In the genomic region with DNA sequence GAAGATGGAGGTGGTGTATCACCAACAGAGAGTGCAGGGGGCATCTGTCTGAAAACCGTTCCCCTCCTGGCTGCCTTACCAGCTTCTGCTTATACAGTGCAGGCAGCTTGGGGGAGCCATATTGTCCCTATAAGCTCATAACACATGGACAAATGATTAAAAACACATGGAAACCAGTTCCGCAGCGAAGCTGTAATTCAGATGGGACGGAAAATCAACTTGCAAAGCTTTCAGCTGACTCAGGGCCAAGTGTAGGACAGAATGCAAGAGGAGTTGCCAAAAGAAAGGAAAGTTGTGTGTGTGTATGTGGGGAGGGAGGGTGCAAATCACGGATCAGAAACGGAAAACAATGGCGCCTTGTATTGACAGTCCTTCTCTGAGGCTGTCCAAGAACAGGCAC, we compare ENCODE assay signal across 12 mouse cellular contexts. TPM values are rescaled to one million over a fixed set of nuclear protein-coding genes. Genes with fewer than 3 reads are reported as not detected.
DNase-seq lines count a peak whose midpoint lies in the region; ATAC-seq and TF ChIP-seq lines count a peak whose summit lies in the region.
"Had no signal": no experiment of that assay in that cellular context is flagged by ENCODE, and none has a peak within 500 bp of the region (broad histone marks: within the 10 kb centered on the region; RNA-seq: fewer than 3 reads in every experiment).

No protein-coding gene starts in this region.

- no peak overlapping the region for H3K4me3 ChIP-seq in forebrain, embryonic 14.5 days (ENCODE audit: low read depth, low read length)
- H3K4me3 ChIP-seq in limb, embryonic 13.5 days: no peak overlapping the region
- no peak overlapping the region for H3K4me3 ChIP-seq in liver, postnatal 0 days (ENCODE audit: low read depth, low read length)

- H3K9me3 ChIP-seq in forebrain, embryonic 14.5 days (replicated peaks; ENCODE audit: control insufficient read depth, low read length): no peaks in the 10 kb centered on the region
- H3K9me3 ChIP-seq in limb, embryonic 13.5 days: no peaks in the 10 kb centered on the region
- H3K9me3 ChIP-seq in liver, postnatal 0 days (ENCODE audit: low read length): no peaks in the 10 kb centered on the region

- no peak for TF ChIP-seq CTCF in liver, postnatal 0 days (IDR thresholded peaks at IDR 0.05; ENCODE audit: low read depth)

- H3K4me1 ChIP-seq in forebrain, embryonic 14.5 days (ENCODE audit: control insufficient read depth, insufficient read depth, low read length): peaks cover 3% of the 10 kb centered on the region; the same call in 1 of the 2 replicates
- H3K4me1 ChIP-seq in limb, embryonic 13.5 days: peaks cover 44% of the 10 kb centered on the region
- H3K4me1 ChIP-seq in liver, postnatal 0 days (ENCODE audit: insufficient read depth): no peaks in the 10 kb centered on the region

- H3K27me3 ChIP-seq in forebrain, embryonic 14.5 days (replicated peaks; ENCODE audit: control insufficient read depth, insufficient read depth, low read length): no peaks in the 10 kb centered on the region
- H3K27me3 ChIP-seq in limb, embryonic 13.5 days: no peaks in the 10 kb centered on the region
- H3K27me3 ChIP-seq in liver, postnatal 0 days (ENCODE audit: insufficient read depth, low read length): no peaks in the 10 kb centered on the region

- H3K4me2 ChIP-seq in forebrain, embryonic 14.5 days (ENCODE audit: low read length): no peak overlapping the region
- H3K4me2 ChIP-seq in limb, embryonic 13.5 days (replicated peaks): peak overlapping the region; percentile 44
- no peak overlapping the region for H3K4me2 ChIP-seq in liver, postnatal 0 days (ENCODE audit: low read depth, low read length)

- H3K27ac ChIP-seq in forebrain, embryonic 14.5 days (ENCODE audit: low read depth, low read length): peak overlapping the region; percentile 48; the same call in 1 of the 2 replicates
- peak overlapping the region; percentile 94 for H3K27ac ChIP-seq in limb, embryonic 13.5 days
- H3K27ac ChIP-seq in liver, postnatal 0 days (ENCODE audit: low read depth): no peak overlapping the region

- peak; percentile 89 for ATAC-seq in forebrain, embryonic 14.5 days
- ATAC-seq in limb, embryonic 13.5 days (ENCODE audit: low FRiP score, low read depth): peak; percentile 90
- no peak for ATAC-seq in liver, postnatal 0 days

- WGBS in forebrain, embryonic 14.5 days: 48% methylated on average over 7 of the region's 7 CpGs
- WGBS in limb, embryonic 13.5 days: 12% methylated on average over 7 of the region's 7 CpGs
- WGBS in liver, postnatal 0 days (ENCODE audit: insufficient replicate concordance): 83% methylated on average over 7 of the region's 7 CpGs

- no peak overlapping the region for H3K9ac ChIP-seq in forebrain, embryonic 14.5 days (ENCODE audit: low read length)
- no peak overlapping the region for H3K9ac ChIP-seq in limb, embryonic 13.5 days
- no peak overlapping the region for H3K9ac ChIP-seq in liver, postnatal 0 days (replicated peaks)

- H3K36me3 ChIP-seq in forebrain, embryonic 14.5 days (ENCODE audit: control insufficient read depth, insufficient read depth, low read length): no peaks in the 10 kb centered on the region
- H3K36me3 ChIP-seq in limb, embryonic 13.5 days: no peaks in the 10 kb centered on the region
- no peaks in the 10 kb centered on the region for H3K36me3 ChIP-seq in liver, postnatal 0 days (replicated peaks; ENCODE audit: insufficient read depth, low read length)

- TF ChIP-seq EP300 in liver, postnatal 0 days (IDR thresholded peaks at IDR 0.05; ENCODE audit: low read depth): no peak

- peak; percentile 6 for DNase-seq in cerebellum, postnatal 14 days
- DNase-seq in cerebellum, adult 9-11 months: no peak
- DNase-seq in layer of hippocampus, adult 11-12 months (ENCODE audit: low spot score): peak; percentile 14
- no peak for DNase-seq in layer of hippocampus, postnatal 25 days (ENCODE audit: extremely low spot score in 1 of 2, low spot score in 1 of 2)
- peak; percentile 78 for DNase-seq in forebrain, embryonic 14.5 days (ENCODE audit: low spot score)
- DNase-seq in liver, postnatal 0 days: no peak
- DNase-seq in frontal cortex, postnatal 14 days (ENCODE audit: low spot score in 2 of 2): no peak
- DNase-seq: cerebellum, adult 8-10 months; lung, adult 18-20 months; thymus, adult 2 months had no signal

RNA-seq across cellular contexts. Expression of a gene that starts 6.1 kb away (rescaled TPM):
- total RNA-seq in layer of hippocampus, postnatal 25 days (2021): not detected
- 0.10 TPM in 1 of 2 replicates, not detected in the other for polyA plus RNA-seq in forebrain, embryonic 14.5 days (2014; fragmentation: Nextera tagmentation; extraction: Ambion mirVana)
- 1.1 and 1.3 TPM in 2 replicates for polyA plus RNA-seq in limb, embryonic 13.5 days (2015; fragmentation: Nextera tagmentation; extraction: Ambion mirVana)
- not detected in 2 replicates for polyA plus RNA-seq in liver, postnatal 0 days (2015; fragmentation: Nextera tagmentation; extraction: Ambion mirVana)
- total RNA-seq: hematopoietic stem cell, adult 5-6 weeks had no signal
- polyA plus RNA-seq: thymus, adult 2 months had no signal

RNA-seq across cellular contexts. Expression of a gene that starts 31.3 kb away (rescaled TPM):
- 10 to 100 TPM; 40.4 to 41.0 TPM for total RNA-seq in layer of hippocampus, postnatal 25 days (2021)
- 13.1 and 15.7 TPM in 2 replicates for polyA plus RNA-seq in forebrain, embryonic 14.5 days (2014; fragmentation: Nextera tagmentation; extraction: Ambion mirVana)
- 13.5 and 13.8 TPM in 2 replicates for polyA plus RNA-seq in limb, embryonic 13.5 days (2015; fragmentation: Nextera tagmentation; extraction: Ambion mirVana)
- 2.6 and 2.7 TPM in 2 replicates for polyA plus RNA-seq in liver, postnatal 0 days (2015; fragmentation: Nextera tagmentation; extraction: Ambion mirVana)

Comparison
In these comparisons a context has a peak if more than half of its experiments do, and no peak if none do; other contexts are left out.
1. DNase-seq: peak in cerebellum, postnatal 14 days (2 of 2), layer of hippocampus, adult 11-12 months (single experiment) and forebrain, embryonic 14.5 days (single experiment); none in cerebellum, adult 9-11 months (single experiment), layer of hippocampus, postnatal 25 days (0 of 2), liver, postnatal 0 days (single experiment) and frontal cortex, postnatal 14 days (0 of 2).